Mouse (Mus musculus) urinary bladder, postnatal 10 days (tissue): Measurements from ENCODE around the gene Ereg.

Source experiments
- DNase-seq: peaks from one replicate; pipeline ENCODE4 v3.0.0; 2022; ENCODE audit warnings: low spot score

The Ereg gene

DNA sequence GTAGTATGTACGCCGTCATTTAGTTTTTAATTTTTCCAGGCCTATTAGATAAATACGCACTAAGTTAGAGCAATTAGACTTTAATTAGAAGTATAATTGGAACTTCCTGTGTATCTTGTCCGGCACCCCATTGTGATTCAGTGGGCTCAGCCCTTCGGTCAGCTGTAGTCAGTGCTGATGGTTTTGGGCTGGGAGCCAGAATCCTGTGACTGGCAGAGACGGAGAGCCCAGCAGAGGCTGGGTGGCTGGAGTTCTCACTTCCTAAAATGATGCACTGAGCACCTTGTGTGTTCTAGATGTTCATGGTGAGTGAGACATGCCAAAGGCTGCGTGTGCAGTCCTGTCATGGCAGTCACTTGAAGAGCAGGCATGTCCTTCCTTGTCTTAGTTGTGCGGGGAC is 36.6 kb downstream of the Ereg start:
- no peak for DNase-seq

GRCm38 (mm10) chr5:91113967-91114366 is 39.5 kb downstream of the Ereg start:
- DNase-seq, result no peak

- DNase-seq, result no peak
Measured at GRCm38 (mm10) chr5:91114574-91114973, 40.2 kb downstream of the Ereg start.

GRCm38 (mm10) chr5:91118618-91119017 is 44.2 kb downstream of the Ereg start:
- DNase-seq, result no peak

- DNase-seq, result no peak
Measured at GRCm38 (mm10) chr5:91123404-91123803, 49.0 kb downstream of the Ereg start.

- no peak for DNase-seq
Measured at GRCm38 (mm10) chr5:91124140-91124539, 49.7 kb downstream of the Ereg start.

DNA sequence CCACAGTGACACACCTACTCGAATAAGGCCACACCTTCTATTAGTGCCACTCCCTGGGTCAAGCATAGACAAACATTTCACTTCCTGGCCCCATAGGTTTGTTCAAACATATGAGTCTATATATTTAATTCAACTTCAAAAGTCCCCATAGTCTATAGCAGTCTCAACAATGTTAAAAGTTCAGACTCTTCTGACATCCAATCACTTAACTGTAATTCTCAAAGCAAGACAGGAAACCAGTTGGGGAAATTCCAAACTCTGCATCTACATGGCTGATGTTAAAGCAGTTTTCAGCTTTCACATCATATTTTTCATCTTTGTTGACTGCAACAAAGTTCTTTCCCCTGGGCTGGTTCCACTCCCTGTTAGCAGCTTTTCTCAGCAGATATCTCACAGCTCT is 52.2 kb downstream of the Ereg start:
- no peak for DNase-seq

GRCm38 (mm10) chr5:91134961-91135360 is 60.5 kb downstream of the Ereg start:
- DNase-seq, result no peak

- no peak for DNase-seq
Measured at GRCm38 (mm10) chr5:91138970-91139369, 64.5 kb downstream of the Ereg start.

DNA sequence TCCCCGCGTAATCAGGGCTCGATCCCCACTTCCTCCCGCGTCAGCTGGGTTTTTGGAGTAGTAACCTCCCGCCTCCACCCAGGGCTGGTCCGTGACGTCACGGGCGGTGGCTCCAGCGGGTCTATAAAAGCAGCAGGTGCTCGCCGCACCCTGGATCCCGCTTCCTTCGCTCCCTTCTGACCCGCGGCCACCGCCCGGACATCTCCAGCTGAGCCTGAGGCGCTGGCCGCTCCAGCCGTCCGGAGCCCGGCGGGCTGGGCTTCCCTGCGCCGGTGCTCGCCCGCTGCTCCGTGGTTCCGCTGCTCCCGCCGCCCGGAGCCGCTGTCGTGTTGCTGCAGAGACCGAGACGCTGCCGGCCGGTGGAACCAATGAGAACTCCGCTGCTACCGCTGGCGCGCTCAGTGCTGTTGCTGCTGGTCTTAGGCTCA is 65.0 kb downstream of the Ereg start, which contains the start of gene Areg:
TSS of gene Areg (plus strand) at position 154 of the 428 bp plus-strand sequence.
- peak; percentile 13 for DNase-seq

DNA sequence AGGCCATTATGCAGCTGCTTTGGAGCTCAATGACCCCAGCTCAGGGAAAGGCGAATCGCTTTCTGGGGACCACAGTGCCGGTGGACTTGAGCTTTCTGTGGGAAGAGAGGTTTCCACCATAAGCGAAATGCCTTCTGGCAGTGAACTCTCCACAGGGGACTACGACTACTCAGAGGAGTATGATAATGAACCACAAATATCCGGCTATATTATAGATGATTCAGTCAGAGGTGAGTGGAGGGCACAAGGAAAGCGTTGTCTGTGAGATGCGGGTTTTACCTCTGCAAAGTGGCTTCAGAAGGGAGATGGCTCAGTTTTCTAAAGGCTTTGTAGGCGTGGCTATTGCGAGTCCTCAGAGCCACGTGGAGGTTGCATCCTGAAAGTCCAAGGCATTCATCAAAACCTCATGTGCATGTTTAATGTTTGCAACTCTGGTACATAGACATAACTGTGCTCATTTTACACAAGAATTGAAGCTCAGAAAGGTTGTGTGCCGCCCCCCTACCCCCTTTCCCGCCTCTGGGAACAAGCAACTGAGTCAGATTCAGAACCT is 66.5 kb downstream of the Ereg start:
- no peak for DNase-seq
